Mouse (Mus musculus) brain, embryonic 14.5 days (tissue): Measurements from ENCODE around the gene Vmn2r117. TPM values are rescaled to one million over a fixed set of nuclear protein-coding genes. Genes with fewer than 3 reads are reported as not detected.
"Not testable (repeated sequence)": the region's sequence is repeated elsewhere in the genome, so short reads cannot be mapped to it uniquely, and the experiment has no call there.

Source experiments
- DNase-seq: peaks from one replicate; pipeline ENCODE4 v3.0.0-alpha.2; 2011; ENCODE audit warnings: low read depth
- CTCF ChIP-seq: fragments of 200-500 bp; IDR thresholded peaks from 2 replicates; pipeline ENCODE4 v1.5.1; 2012; ENCODE audit warnings: inconsistent platforms, mild to moderate bottlenecking, moderate library complexity, borderline replicate concordance; ENCODE audit not compliant: insufficient read depth, insufficient read length; ENCODE audit errors: extremely low read depth
- POLR2A ChIP-seq: fragments of 200-500 bp; IDR thresholded peaks from 2 replicates; pipeline ENCODE4 v1.6.1; 2012; ENCODE audit warnings: mild to moderate bottlenecking, inconsistent platforms, borderline replicate concordance; ENCODE audit not compliant: poor library complexity, insufficient read depth, insufficient read length, severe bottlenecking; ENCODE audit errors: extremely low read depth
- polyA plus RNA-seq: library from polyadenylated mRNA; depleted of rRNA; stranded (reverse); fragments of >200 nt; gene quantifications from 2 replicates; pipeline ENCODE4 v1.2.3, GENCODE M21; 2012; rRNA removed

Vmn2r117 gene
- polyA plus RNA-seq: not detected in 2 replicates

- DNase-seq: not testable (repeated sequence)
Measured at GRCm38 (mm10) chr17:23479599-23479998, at the start of gene Vmn2r117. Gene Vmn2r117 (minus strand): TSS chr17:23479699.

DNA sequence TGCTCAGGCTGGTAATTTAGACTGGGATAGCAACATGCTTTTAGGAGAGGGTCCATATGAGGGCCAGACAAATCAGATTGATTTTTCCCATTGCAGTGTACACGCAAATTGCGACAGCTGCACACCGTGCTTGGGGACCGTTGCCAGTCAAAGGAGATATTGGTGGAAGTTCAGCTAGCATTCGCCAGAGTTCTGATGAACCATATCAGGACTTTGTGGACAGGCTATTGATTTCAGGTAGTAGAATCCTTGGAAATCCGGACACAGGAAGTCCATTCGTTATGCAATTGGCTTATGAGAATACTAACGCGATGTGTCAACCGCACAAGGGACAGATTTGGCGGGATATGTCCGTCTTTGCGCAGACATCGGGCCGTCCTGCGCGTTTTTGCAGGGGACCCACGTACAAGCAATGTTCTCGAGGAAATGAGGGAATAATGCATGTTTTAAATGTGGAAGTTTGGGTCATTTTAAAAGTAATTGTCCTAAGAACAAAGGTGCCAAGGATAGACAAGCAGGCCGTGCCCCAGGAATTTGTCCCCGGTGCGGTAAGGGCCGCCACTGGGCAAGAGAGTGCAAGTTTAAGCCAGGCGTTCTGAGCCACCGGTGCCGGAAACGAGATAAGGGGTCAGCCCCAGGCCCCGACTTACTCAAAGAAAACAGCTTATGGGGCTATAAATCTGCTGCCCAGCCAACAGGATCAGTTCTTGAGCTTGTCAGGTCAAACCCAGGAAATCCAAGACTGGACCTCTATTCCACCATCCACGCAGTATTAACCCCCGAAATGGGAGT is 43.6 kb upstream of the Vmn2r117 start:
- not testable (repeated sequence) for DNase-seq

DNA sequence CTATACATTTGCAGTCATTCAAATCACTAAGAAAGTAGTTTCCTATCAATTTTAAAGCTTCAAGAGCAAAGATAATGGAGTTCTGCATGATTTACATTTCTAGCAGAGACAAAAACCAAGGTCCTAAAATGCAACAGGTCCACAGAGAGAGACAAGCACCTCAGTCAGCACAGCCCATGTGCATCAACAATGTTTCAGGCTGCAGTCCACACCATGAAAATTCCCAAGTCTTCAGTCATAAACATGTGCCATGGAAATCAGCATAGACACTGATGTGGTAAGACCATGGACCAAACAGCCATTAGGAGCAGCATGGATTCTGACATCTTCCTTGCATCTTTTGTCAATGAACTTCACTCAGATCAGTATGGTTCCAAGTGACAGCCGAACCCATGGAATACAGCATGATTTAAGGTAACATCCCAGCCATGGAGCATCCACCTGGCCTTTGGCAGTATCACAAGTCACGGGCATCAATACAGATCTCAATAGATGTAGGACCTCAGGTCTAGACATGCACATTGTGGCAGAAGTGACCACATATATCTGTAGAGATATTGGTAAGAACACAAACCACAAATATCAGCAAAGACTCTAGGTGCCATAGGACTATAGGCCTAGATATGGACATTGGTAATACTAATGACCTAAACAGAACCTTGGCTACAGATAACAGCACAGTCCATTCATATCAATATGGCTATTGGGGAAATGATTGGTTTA is 39.4 kb upstream of the Vmn2r117 start:
- DNase-seq: no peak
- TF ChIP-seq POLR2A: no peak
- TF ChIP-seq CTCF: no peak

- DNase-seq: no peak
- TF ChIP-seq CTCF (no peak), POLR2A (no peak)
Measured at GRCm38 (mm10) chr17:23433150-23433679, 46.3 kb downstream of the Vmn2r117 start.

Other genes starting within 250 kb of the Vmn2r117 start
- gene Vmn2r114, start 167.2 kb downstream of the Vmn2r117 start, polyA plus RNA-seq: not detected in 2 replicates
- gene Vmn2r115, start 136.0 kb downstream of the Vmn2r117 start, polyA plus RNA-seq: not detected in 2 replicates
- not detected in 2 replicates for gene Vmn2r116, start 95.1 kb downstream of the Vmn2r117 start, polyA plus RNA-seq
- gene Zfp213, start 84.5 kb upstream of the Vmn2r117 start, polyA plus RNA-seq: 16.7 and 21.4 TPM in 2 replicates
- 46.8 and 47.4 TPM in 2 replicates for gene Zfp13, start 119.8 kb upstream of the Vmn2r117 start, polyA plus RNA-seq
- 0.05 and 0.22 TPM in 2 replicates for gene Zscan10, start 121.2 kb upstream of the Vmn2r117 start, polyA plus RNA-seq
- 1.3 and 1.9 TPM in 2 replicates for gene Mmp25, start 165.6 kb upstream of the Vmn2r117 start, polyA plus RNA-seq
- 0.08 and 0.24 TPM in 2 replicates for gene Bicdl2, start 180.8 kb upstream of the Vmn2r117 start, polyA plus RNA-seq
- 67.6 and 81.2 TPM in 2 replicates for gene Hcfc1r1, start 193.9 kb upstream of the Vmn2r117 start, polyA plus RNA-seq
- 38.7 and 54.6 TPM in 2 replicates for gene Thoc6, start 194.2 kb upstream of the Vmn2r117 start, polyA plus RNA-seq
- 1.7 and 2.1 TPM in 2 replicates for gene Tnfrsf12a, start 197.8 kb upstream of the Vmn2r117 start, polyA plus RNA-seq
- 0.83 and 1.3 TPM in 2 replicates for gene Cldn6, start 199.6 kb upstream of the Vmn2r117 start, polyA plus RNA-seq
- 0.92 and 0.93 TPM in 2 replicates for gene Cldn9, start 204.3 kb upstream of the Vmn2r117 start, polyA plus RNA-seq
- gene 1520401A03Rik, start 243.1 kb upstream of the Vmn2r117 start, polyA plus RNA-seq: 0.14 and 0.28 TPM in 2 replicates
- 24.4 and 47.9 TPM in 2 replicates for gene Pkmyt1, start 246.6 kb upstream of the Vmn2r117 start, polyA plus RNA-seq